Mouse (Mus musculus) ovary, adult 10 weeks (tissue): ENCODE measurements around the gene Ranbp17. TPM values are rescaled to one million over a fixed set of nuclear protein-coding genes. Genes with fewer than 3 reads are reported as not detected.

Experiments
- polyA plus RNA-seq: library from polyadenylated mRNA; stranded (reverse); fragments of 350-450 nt; fragmentation: Illumina TruSeq; extraction: RNeasy Lipid Tissue Mini Kit (QIAGEN cat#74804); gene quantifications from one replicate; pipeline ENCODE4 v1.2.3, GENCODE M21; 2014

Ranbp17 gene
- polyA plus RNA-seq: 9.7 TPM

DNA sequence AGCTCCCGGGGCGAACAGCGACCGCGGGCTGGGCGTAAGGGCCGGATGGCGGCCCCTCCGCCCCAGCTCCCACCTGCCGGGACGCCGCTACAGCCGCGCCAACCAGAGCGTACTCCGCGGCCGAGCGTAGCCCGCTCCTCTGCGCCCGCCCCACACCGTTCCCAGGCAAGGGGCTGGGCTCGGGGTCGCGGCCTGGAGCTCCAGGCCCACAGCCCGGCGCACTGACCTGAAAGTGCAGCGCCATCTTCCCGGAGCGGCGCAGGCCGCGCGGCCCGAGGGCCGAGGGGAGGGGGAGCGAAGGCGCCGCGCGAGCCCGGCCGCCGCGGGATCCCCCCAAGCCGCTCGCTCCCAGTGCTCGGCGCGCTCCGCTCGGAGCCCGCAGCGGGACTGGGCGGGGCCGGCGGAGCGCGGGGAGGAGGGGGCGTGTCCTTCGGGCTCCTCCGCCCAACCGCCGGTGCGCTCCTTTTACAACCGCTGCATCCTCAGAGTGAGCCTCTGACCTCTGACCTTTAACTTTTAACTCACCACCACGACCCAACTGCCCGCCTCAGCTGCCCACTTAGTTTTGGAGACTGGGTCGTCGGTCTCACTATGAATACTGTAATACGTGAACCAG is at the start of gene Ranbp17:
Ranbp17 (minus strand) TSS at position 371 of the 616 bp plus-strand sequence.

DNA sequence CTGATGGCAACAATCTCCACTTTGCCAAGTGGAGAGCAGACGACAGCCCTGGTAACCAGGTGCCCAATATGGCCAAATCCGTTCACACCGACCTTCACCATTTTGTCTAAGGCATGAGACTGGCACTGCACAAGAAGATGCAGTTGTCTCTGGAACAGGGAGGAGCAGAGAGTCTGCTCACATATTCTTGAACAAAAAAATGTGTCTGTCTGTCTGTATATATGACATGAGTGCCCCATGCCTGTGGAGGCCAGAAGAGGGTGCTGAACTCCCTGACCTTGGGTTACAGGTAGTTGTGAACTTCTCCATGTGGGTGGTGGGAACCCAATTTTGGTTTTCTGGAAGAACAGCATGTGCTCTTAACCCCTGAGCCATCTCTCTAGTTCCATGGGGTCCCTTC is 236.9 kb downstream of the Ranbp17 start, which contains the start of gene Gm12117:
Gm12117 (minus strand) TSS at position 101 of the 400 bp plus-strand sequence.

DNA sequence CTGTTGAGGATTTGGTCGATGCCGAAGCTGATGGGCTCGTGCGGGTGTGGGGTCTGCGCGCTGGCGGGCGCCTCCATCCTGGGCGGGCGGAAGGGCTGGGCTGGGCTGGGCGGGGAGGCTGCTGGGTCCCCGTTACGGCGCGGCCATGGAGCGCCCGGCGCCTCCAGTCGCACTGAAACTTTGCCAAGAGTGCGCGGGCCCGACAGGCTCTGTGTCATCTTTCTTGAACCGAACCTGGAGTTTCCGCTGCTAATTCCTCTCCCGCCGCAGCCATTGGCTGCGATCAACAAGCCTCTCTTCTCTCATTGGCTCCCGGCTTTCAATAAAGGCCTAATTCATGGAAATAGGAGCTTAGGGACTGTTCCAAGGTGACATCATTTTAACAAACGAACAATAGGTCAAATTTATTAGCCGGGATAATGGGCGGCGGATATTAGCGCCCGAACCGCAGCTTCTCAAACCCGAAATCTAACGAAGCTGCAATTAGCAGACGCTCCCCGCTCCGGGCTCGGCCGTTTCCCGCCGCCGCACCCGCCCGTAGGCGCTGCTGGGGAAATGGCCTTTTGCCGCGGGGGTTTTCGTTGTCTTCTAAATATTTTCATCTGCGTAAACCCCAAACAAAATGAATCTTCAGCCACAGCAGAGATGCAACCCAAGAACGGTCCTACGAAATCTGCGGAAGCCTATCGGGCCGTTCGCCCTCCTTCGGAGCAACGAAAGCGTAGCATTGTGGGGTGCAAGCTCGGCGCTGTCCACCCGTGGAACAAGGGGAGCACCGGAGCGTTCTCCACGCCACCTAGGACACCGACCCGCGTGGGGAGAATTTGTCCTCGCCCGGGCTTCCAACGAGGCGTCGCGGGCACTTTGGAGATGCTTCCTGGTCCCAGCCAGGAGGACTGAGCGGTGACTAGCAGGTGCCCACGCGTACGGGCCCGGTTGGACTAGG is 309.9 kb downstream of the Ranbp17 start, which contains the start of gene Tlx3:
Tlx3 (minus strand) TSS at position 207 of the 946 bp plus-strand sequence.

DNA sequence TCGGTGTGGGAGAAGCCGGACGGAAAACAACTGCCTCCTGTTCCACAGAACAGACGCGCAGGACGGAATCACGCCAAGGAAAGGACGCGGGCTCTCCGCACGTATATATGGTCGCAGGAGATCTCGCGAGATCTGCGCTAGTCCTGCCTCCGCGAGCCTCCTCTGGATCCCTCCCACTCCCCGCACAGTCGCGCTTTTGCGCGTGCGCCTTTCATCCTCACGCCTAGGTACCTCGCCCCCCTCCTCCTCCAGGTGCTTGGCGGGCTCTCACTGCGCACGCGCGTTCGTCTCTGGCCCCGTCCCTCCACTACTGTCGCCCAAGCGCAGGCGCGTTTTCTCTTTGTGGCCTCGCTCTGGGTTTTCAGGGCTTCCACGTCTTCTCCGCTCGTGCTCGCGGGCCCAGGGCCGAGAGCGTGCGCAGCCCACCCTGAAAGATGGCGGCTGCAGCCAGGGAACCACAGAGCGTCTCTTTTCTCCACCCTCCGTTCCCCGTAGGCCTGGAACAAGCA is 350.5 kb downstream of the Ranbp17 start, which contains the start of gene Npm1:
Npm1 (minus strand) TSS at position 209 of the 509 bp plus-strand sequence.

Other genes starting within 250 kb of the Ranbp17 start
- not detected for gene Gm12117, start 237.0 kb downstream of the Ranbp17 start, polyA plus RNA-seq
- gene Gabrp, start 65.2 kb upstream of the Ranbp17 start, polyA plus RNA-seq: 7.2 TPM
- not detected for gene D130052B06Rik, start 85.6 kb upstream of the Ranbp17 start, polyA plus RNA-seq